Mouse (Mus musculus) neutrophil, adult 59 days (primary cell): ENCODE data around the gene Olfr1115. TPM values are rescaled to one million over a fixed set of nuclear protein-coding genes. Genes with fewer than 3 reads are reported as not detected.

Source experiments
- total RNA-seq, 2 experiments: library from RNA; stranded (reverse); gene quantifications; 1 replicate in 1 of 2; 2 replicates in 1 of 2; pipeline ENCODE4 v1.2.4; 2023

Olfr1115 gene
- not detected for total RNA-seq

GRCm38 (mm10) chr2:87247713-87248112 lies at the start of gene Olfr1115:
Gene Olfr1115 (plus strand): TSS chr2:87248013.

GRCm38 (mm10) chr2:87208670-87209069 lies 39.1 kb upstream of the Olfr1115 start, which contains the start of gene Olfr1113:
Gene Olfr1113 (plus strand): TSS chr2:87208970.

GRCm38 (mm10) chr2:87267234-87267633 lies 19.4 kb downstream of the Olfr1115 start, which contains the start of gene Olfr1116:
Gene Olfr1116 (plus strand): TSS chr2:87267534.

Other genes with a start within 250 kb of the Olfr1115 start
- not detected for gene Olfr1102, start 249.6 kb upstream of the Olfr1115 start, total RNA-seq
- not detected for gene Olfr1104, start 220.9 kb upstream of the Olfr1115 start, total RNA-seq
- gene Olfr1105, start 211.5 kb upstream of the Olfr1115 start, total RNA-seq, result not detected
- not detected for gene Olfr1106, start 195.7 kb upstream of the Olfr1115 start, total RNA-seq
- not detected for gene Olfr1107, start 172.2 kb upstream of the Olfr1115 start, total RNA-seq
- gene Olfr1109, start 152.0 kb upstream of the Olfr1115 start, total RNA-seq, result not detected
- gene Olfr259, start 133.4 kb upstream of the Olfr1115 start, total RNA-seq, result not detected
- gene Olfr1110, start 107.7 kb upstream of the Olfr1115 start, total RNA-seq, result not detected
- gene Olfr1111, start 95.4 kb upstream of the Olfr1115 start, total RNA-seq, result not detected
- not detected for gene Olfr1112, start 60.2 kb upstream of the Olfr1115 start, total RNA-seq
- gene Olfr1113, start 39.0 kb upstream of the Olfr1115 start, total RNA-seq, result not detected
- gene Olfr1116, start 19.5 kb downstream of the Olfr1115 start, total RNA-seq, result not detected
- gene Olfr1118, start 59.6 kb downstream of the Olfr1115 start, total RNA-seq, result not detected
- not detected for gene Olfr1120, start 106.8 kb downstream of the Olfr1115 start, total RNA-seq
- gene Olfr1121, start 121.9 kb downstream of the Olfr1115 start, total RNA-seq, result not detected
- gene Olfr1122, start 137.8 kb downstream of the Olfr1115 start, total RNA-seq, result not detected
- gene Olfr1123, start 168.6 kb downstream of the Olfr1115 start, total RNA-seq, result not detected
- not detected for gene Olfr1124, start 182.3 kb downstream of the Olfr1115 start, total RNA-seq
- gene Olfr1126, start 205.9 kb downstream of the Olfr1115 start, total RNA-seq, result not detected
- gene Pramel7, start 249.1 kb downstream of the Olfr1115 start, total RNA-seq, result not detected